Mouse (Mus musculus): ENCODE measurements around the gene Myo16. TPM values are rescaled to one million over a fixed set of nuclear protein-coding genes. Genes with fewer than 3 reads are reported as not detected.

The Myo16 gene
- total RNA-seq, 2 experiments from 2014 or later: 30.5 to 38.7 TPM

DNA sequence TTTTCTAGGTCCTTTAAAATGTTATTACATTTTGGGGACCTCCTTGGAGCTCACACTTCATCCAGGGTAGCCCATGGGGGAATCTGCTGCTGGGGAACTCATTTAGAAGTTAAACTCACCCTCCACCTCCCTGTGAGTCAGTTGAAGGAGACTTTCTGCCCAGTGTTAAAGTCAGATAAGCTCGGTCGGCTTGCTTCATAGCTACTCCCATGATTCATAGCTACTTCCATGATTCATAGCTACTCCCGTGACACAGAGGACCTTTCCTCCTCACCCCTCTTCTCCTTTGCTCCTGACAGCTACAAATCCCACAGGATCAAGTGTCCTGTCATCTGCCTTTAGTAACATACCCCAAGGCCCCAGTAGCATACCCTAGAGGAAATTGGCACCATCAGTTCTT is 89.6 kb downstream of the Myo16 start:
- intact Hi-C loops (cut with DNase I): no loop called here
- Histone ChIP-seq H3K27ac (no peak overlapping the region), H3K4me3 (no peak overlapping the region)
- TF ChIP-seq CTCF (IDR thresholded peaks at IDR 0.05): no peak
- DNase-seq (ENCODE audit: extremely low spot score in 1 of 2, low spot score in 2 of 2): no peak

DNA sequence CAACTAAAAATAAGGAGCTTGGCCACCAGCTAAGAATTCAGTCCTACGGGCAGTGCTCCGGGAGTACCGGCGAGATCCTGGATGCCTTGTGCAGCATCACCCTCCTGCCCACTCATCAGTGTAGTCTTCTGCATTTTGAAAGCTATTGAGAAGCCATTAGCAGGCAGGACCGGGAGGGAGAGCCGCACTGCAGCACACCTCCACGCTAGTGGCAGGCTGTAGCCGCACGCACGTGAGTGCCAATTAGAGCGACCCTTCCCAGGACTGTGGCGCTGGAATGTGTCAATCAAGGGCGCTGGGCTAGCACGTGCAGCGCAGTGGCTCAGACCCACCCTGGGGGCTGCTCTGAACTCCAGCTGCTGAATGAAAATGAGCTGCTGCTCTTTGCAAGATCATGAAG is 95.4 kb downstream of the Myo16 start:
- peak in 1 of 2 experiments; percentile 17 for DNase-seq (ENCODE audit: extremely low spot score in 1 of 2, low spot score in 2 of 2)
- Histone ChIP-seq H3K27ac (peak overlapping the region; percentile 69), H3K4me3 (peak overlapping the region; percentile 52)
- no peak for TF ChIP-seq CTCF (IDR thresholded peaks at IDR 0.05)
- intact Hi-C loops (cut with DNase I): no loop called here

DNA sequence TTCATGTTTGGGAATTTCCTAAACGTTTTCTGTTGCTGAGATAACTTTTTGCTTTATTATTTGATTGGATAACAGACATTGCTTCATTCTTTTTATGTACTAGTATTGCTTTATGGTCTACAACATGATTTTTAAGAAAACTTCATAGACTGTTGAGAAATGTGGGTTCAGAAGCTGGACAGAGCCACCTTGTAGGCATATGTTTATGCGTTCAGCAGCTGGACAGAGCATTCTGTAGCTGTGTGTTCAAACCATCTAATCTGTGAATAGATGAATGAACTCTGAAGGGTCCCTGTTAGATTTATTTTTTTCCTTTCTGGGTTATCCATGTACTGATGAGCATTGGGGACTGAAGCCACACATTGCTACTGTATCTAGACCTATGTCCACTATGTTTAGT is 102.0 kb downstream of the Myo16 start:
- intact Hi-C loops (cut with DNase I): no loop called here

DNA sequence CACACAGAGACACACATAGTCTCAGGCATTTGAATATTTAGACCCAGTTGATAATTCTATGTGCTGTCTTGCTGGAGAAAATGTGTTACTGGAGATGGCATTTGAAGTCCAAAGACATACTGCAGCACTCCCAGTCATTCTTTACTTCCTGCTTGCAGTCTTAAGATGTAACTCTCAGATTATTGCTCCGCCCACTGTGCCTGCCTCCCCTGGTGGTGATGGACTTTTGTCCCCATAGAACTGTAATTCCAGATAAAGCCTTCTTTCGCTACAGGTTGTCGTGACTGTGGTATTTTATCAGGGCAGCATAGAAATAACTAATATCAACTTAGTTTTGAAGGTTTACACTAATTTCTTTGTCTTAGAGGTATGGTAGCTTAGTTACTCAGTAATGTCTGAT is 102.9 kb downstream of the Myo16 start:
- intact Hi-C loops (cut with DNase I): no loop called here
- no peak for TF ChIP-seq CTCF (IDR thresholded peaks at IDR 0.05)
- no peak for DNase-seq (ENCODE audit: extremely low spot score in 1 of 2, low spot score in 2 of 2)
- H3K4me3 ChIP-seq: no peak overlapping the region
- no peak overlapping the region for H3K27ac ChIP-seq

More for the DNA sequence above, 102.0 kb downstream of the Myo16 start:
- no peak for TF ChIP-seq CTCF (IDR thresholded peaks at IDR 0.05)
- no peak for DNase-seq (ENCODE audit: extremely low spot score in 1 of 2, low spot score in 2 of 2)
- H3K4me3 ChIP-seq: no peak overlapping the region
- H3K27ac ChIP-seq: no peak overlapping the region

DNA sequence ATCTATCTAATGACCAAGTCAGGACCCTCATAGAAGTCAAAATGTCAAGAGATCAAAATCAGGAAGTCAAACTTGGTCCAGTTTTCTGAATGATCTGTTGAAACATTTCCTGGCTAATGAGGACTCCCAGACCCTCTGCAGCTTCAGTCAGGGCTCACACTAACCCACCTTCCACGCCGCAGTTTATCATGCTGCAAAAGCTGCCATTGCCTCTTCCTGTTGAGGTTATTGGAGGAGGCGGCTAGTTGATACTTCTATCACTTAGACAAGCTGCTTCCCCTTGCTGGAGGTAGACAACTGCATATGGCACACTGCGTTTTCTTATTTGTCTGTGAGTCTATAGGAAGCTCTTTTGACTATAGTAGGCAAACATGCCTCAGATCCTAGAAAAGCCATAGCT is 116.4 kb downstream of the Myo16 start:
- no peak for DNase-seq (ENCODE audit: extremely low spot score in 1 of 2, low spot score in 2 of 2)
- no peak overlapping the region for H3K4me3 ChIP-seq
- H3K27ac ChIP-seq: no peak overlapping the region
- intact Hi-C loops (cut with DNase I): no loop called here
- no peak for TF ChIP-seq CTCF (IDR thresholded peaks at IDR 0.05)

DNA sequence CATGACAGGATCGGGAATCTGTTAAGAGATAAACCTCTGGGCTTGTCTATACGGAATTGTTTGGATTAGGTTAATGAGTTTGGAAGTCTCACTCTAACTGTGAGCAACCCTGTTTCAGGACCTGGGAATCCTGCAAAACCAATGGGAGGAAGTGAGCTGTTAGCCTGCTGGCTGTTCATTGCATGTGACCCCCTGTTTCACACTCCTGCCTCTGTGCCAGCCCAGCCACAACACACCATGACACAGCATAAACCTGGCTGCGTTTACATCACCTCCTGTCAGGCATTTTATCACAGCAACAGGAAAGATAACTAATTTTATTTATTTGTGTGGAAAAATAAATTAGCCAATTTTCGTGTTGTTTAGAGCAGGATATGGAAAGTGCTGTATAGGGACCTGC is 138.9 kb downstream of the Myo16 start:
- TF ChIP-seq CTCF (IDR thresholded peaks at IDR 0.05): no peak
- no peak for DNase-seq (ENCODE audit: extremely low spot score in 1 of 2, low spot score in 2 of 2)
- no peak overlapping the region for H3K27ac ChIP-seq
- intact Hi-C loops (cut with DNase I): no loop called here
- no peak overlapping the region for H3K4me3 ChIP-seq

DNA sequence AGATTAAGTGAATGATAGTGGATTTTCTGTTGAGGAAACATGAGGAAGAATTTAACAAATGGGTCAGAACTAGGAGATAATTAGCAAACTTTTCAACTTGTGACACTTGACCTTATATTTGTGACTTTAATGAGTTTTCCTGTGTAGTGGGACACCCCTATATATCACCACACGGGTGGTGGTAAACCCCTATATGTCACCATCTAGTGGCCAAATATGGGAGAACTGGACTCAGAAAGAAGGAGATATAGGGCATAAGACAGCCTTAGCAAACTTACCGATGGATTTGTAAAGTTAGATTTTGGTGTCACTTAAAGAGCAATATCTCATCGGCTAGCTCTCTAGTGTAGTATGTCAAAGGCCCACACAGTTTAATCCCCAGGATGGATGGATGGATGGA is 147.1 kb downstream of the Myo16 start:
- Histone ChIP-seq H3K4me3 (no peak overlapping the region), H3K27ac (no peak overlapping the region)
- intact Hi-C loops (cut with DNase I): loop anchor here (2.0 to 5.0 kb wide), 3 partner anchors 68 to 324 kb away; partner anchors contain the start of genes Abhd13 and Lig4
- no peak for DNase-seq (ENCODE audit: extremely low spot score in 1 of 2, low spot score in 2 of 2)
- TF ChIP-seq CTCF (IDR thresholded peaks at IDR 0.05): peak; percentile 59

DNA sequence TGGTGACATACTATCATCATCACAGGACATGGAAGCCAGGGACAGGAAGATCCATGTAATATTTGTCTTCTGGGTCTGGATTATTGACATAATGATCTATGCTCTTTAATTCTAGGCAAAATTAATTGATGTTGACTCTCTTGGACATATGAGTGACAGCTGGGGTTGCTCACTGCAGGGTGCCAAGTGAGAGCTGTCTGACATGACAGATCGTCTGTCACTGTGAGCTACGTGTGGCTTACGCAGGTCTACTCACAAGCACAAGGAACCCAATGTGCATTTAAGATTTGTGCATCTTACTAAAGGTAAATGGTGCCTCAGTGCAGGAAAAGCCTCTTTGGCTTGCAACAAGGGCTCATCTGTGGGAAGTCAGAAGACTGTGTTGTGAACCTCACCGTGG is 149.3 kb downstream of the Myo16 start:
- Histone ChIP-seq H3K4me3 (no peak overlapping the region), H3K27ac (no peak overlapping the region)
- no peak for DNase-seq (ENCODE audit: extremely low spot score in 1 of 2, low spot score in 2 of 2)
- intact Hi-C loops (cut with DNase I): loop anchor here (5.0 kb wide), 1 partner anchor 71 kb away; no protein-coding TSS in a partner anchor
- no peak for TF ChIP-seq CTCF (IDR thresholded peaks at IDR 0.05)

DNA sequence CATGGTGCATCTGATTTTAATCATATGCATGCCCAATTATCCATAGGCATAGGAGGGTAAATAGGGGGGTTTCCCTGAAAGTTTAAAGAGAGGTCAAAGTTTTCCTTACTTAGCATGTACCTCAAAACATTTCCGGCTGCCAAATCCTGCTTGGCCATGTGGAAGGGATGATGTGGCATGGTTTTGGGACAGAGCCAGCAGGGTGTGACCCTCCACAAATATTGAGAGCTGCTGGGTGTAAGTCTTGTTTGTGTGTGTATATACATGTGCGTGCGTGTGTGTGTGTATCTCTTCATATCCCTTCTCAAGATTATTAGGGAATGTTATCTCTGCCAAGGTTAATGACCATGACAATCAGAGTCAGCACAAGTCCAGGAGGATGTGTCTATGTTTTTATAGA is 150.3 kb downstream of the Myo16 start:
- no peak for DNase-seq (ENCODE audit: extremely low spot score in 1 of 2, low spot score in 2 of 2)
- intact Hi-C loops (cut with DNase I): loop anchor here (5.0 kb wide), 1 partner anchor 72 kb away; no protein-coding TSS in a partner anchor
- no peak for TF ChIP-seq CTCF (IDR thresholded peaks at IDR 0.05)
- Histone ChIP-seq H3K4me3 (no peak overlapping the region), H3K27ac (no peak overlapping the region)

DNA sequence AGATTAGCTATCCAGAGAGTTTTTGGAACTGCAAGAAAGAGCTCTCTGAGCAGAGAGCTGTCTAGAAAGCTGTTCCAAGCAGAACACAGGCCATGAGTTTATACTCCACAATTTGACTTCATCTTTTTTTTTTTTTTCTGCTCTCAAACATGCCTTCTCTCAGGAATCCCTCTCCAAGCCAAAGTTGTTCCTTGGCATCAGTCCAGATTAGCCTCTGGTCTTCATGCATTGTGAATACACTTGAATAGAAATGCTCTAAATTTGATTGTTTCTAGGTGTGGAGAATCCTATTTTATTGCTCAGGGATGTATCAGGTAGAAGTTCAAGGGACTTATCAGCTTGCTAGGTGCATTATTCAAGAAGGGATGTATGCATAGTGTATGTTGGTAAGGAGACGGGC is 151.0 kb downstream of the Myo16 start:
- intact Hi-C loops (cut with DNase I): loop anchor here (5.0 kb wide), 1 partner anchor 72 kb away; no protein-coding TSS in a partner anchor
- no peak overlapping the region for H3K27ac ChIP-seq
- no peak for TF ChIP-seq CTCF (IDR thresholded peaks at IDR 0.05)
- no peak overlapping the region for H3K4me3 ChIP-seq
- no peak for DNase-seq (ENCODE audit: extremely low spot score in 1 of 2, low spot score in 2 of 2)

DNA sequence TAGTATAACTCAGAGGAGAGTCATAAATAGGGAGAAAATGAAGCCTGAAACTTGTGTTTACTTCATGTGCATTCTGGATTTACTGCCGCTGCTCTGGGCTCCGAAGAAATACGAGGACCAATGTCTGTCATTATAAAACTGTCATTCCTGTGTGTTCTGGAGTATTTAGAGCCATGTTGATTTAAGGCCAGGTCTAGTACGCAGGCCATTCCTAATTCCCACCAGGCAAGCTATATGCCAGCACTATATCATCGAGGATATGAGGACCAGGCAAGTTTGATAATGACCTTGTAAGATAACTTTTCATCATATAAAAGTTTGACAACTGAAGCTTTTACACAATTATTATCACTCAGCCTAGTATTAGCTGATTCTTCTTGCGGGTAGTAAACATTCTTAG is 153.6 kb downstream of the Myo16 start:
- TF ChIP-seq CTCF (IDR thresholded peaks at IDR 0.05): no peak

DNA sequence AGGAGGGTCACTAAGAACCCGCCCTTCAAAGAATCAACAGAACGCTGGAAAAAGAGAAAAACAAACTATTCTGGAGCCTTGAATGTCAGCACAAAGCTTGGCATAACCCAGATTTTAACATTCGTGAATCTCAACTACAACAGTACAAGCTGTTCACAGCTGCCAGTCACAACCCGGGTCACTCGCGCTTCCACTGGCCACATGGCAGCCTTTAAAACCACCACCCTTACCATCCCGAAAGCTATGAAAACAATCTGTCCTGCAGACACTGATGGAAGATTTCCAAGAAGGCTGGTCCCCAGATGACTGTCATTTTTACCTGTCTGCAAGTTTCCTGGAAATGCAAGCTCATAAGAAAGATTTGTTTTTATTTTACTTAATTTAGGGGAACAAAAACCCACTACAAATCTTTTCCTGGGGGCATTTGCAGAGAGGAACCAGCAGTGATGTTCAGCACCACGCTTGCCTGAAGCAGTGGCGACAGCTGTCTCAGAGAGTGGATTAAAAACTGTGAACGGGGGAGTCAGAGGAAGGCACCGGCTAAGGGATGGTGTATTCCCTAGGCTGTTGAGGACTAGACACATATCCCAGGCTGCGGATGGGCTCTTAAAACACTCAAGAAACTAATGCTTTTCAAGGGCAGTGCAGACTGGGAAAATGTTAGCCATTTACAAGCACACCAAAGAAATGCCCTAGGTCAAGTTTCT is 154.2 kb downstream of the Myo16 start:
- intact Hi-C loops (cut with DNase I): no loop called here
- no peak for TF ChIP-seq CTCF (IDR thresholded peaks at IDR 0.05)
- Histone ChIP-seq H3K27ac (no peak overlapping the region), H3K4me3 (no peak overlapping the region)
- peak in 1 of 2 experiments; percentile 24 for DNase-seq (ENCODE audit: extremely low spot score in 1 of 2, low spot score in 2 of 2)

More for the DNA sequence above, 153.6 kb downstream of the Myo16 start:
- DNase-seq (ENCODE audit: extremely low spot score in 1 of 2, low spot score in 2 of 2): no peak
- Histone ChIP-seq H3K4me3 (no peak overlapping the region), H3K27ac (no peak overlapping the region)
- intact Hi-C loops (cut with DNase I): no loop called here

DNA sequence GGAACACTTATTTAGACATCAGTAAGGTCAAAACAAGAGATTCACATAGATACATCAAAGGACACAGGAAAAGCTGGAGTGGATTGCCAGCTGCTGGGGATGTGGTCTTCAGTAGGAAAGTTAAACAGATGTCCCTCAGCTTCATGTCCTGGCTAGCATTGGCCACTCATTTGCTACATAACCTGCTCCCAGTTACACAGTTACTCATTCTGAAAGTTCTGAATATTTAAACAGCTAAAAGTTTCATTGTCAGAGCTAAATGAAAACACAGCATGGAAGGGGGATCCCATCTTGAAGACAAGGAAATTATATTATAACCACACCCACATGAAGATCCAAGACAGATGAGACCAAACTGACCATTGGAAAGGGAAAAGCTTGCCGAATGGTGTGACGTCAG is 156.8 kb downstream of the Myo16 start:
- no peak overlapping the region for H3K27ac ChIP-seq
- intact Hi-C loops (cut with DNase I): no loop called here
- no peak for DNase-seq (ENCODE audit: extremely low spot score in 1 of 2, low spot score in 2 of 2)
- TF ChIP-seq CTCF (IDR thresholded peaks at IDR 0.05): no peak
- no peak overlapping the region for H3K4me3 ChIP-seq

All from left cerebral cortex, adult 2 months (tissue).